Mouse (Mus musculus) naive thymus-derived CD4-positive, alpha-beta T cell, adult 2 months (primary cell): ENCODE data around the gene Polr2j.
A peak's percentile ranks its signal among the peaks of the same experiment; 100 is the strongest.

Experiments
- DNase-seq: peaks from one replicate; pipeline ENCODE4 v3.0.0-alpha.2; 2011; ENCODE audit warnings: low read depth

The Polr2j gene

DNA sequence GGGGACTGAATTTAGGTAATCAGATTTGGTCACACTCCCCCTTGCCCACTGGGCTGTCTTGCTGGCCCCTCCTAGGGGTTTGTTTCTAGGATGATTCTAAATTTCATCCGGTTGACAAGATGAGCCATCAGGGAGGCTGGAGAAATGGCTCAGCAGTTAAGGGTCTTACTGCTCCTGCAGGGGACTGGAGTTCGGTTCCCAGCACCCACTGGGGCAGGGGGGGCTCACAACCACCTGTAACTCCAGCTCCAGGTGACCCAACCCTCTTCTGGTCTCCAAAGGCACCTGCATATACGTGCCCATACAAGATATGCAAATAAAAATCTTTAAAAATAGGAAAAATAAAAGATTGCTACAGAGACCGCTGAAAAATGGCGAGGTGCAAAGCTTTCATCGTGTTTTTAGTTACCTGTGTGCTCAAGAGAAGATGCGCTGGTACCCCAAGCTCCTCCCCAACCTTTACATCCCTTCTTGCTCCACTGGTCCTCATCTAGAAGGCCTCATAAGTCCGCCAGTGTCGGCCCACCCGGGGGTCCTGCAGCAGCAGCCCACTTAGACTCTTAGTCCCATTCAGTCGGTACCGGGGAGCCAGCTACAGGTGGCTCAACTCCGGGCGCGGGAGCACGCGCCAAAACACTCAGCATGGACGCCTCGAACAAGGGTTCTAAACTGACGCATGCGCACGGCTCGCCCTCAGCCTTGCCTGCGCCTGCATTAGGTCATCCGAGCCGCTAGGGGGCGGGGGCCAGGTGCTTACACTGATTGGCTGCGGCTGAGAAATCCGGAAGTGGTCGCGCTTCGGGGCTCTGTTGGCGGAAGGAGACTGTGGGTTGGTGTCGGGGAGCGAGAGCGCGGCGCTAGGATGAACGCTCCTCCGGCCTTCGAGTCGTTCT lies at the start of gene Polr2j:
Gene Polr2j, plus strand, starts transcription at position 741 of the 893 bp plus-strand sequence.
- DNase-seq, result peak; percentile 99

DNA sequence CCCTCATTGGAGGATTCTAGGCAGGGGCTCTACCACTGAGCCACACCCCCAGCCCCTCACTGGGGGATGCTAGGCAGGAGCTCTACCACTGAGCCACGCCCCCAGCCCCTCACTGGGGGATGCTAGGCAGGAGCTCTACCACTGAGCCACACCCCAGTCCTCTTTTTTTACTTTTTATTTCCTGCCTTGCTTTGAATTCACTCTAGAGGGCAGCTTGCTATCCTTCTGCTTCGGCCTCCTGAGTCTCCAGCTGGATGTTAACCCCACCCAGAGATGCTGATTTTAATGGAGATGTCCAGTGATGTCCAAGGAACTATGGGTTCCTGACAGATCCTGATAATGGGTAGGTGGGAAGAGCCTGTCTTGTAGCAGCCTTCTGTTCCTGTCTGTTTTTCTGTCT lies 47.0 kb upstream of the Polr2j start:
- DNase-seq, result no peak

DNA sequence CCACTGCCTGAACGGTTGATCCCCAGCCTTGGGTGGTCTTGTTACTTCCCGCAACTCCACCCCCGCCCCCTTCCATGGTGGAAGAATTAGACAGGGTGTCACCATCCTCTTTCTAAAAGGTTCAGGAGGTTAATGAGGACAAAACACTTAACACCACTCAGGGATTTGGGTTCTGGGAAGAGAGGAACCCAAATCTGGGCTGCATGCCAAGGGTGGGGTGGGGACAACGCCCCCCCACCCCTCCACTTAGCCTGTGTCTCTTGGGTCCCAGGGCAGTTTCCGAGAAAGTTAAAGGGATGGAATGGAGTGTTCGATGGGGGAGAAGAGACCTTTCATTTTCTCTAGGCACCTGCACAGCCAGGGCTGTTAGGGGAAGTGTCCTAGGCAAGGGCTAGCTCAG lies 43.4 kb upstream of the Polr2j start:
- no peak for DNase-seq

DNA sequence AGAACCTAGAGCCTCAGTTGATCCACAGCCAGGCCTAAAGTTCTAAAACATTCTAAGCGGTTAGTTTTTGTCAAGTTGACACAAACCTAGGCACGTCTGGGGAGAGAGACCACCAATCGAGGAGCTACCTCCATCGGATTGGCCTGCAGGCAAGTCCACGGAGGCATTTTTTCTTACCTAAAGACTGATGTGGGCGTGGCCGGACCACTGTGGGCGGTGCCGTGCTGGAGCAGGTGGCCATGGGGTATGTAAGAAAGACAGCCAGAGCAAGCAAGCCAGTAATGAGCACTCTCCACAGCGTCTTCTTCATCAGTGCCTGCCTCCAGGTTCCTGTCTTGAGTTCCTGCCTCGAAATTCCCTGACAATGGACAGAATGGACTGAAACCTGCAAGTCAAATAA lies 42.9 kb upstream of the Polr2j start:
- no peak for DNase-seq

DNA sequence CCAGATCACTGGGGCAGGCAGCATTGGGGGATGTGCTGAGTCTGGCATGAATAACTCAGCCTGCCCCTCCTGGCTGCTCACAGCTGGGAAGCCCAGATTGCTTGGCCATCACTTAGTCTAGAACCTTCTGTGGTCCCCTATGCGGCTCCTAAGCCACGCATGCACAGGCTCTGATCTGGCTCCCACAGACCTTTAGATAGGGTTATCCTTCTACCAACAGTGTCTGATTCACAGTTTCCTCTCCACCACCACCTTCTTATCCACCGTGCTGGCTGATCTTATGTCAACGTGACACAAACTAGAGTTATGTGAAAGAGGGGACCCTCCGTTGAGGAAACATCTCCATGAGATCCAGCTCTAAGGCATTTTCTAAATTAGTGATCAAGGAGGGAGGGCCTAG lies 41.4 kb upstream of the Polr2j start:
- DNase-seq, result no peak

DNA sequence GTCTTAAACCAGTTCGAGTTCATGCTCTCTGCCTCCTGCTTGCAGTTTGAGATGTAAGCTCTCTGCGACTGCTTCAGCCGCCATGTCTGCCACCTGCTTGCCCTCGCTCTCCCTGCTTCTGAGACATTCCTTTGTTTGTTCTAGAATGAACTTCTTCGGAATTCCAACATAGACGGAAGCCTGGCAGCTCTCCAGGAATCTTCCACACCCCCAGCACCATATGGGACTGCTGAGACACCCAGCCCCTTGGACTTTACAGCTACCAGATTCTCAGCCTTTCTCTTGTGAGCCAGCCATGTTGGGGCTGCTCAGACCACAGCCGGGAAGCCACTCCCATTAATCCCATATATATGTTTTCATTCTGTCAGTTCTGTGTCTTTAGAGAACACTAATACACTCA lies 40.1 kb upstream of the Polr2j start:
- DNase-seq, result no peak

DNA sequence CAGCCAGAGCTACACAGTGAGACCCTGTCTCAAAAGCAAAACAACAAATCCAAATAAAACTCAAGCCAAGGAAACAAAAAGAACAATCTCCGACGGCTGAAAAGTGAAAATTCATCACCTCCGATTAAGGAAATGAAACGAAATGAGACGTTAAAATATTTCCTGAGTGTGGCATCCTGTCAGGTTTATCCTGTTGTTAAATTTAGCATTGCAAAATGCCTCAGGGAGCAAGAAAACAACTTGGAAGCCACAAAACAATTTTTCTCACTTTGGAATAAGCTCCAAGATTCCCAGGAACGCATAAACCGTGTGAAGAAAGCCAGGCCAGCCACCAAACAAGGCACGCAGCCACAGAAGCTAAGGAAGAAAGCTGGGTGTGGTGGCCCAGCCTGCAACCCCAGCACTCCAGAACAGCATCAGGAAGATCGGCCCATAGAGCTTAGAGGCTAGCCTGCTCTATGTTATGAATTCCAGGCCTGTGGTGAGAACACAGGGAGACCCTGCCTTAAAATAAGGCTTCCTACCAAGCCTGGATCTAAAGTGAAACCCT lies 39.4 kb upstream of the Polr2j start:
- no peak for DNase-seq

DNA sequence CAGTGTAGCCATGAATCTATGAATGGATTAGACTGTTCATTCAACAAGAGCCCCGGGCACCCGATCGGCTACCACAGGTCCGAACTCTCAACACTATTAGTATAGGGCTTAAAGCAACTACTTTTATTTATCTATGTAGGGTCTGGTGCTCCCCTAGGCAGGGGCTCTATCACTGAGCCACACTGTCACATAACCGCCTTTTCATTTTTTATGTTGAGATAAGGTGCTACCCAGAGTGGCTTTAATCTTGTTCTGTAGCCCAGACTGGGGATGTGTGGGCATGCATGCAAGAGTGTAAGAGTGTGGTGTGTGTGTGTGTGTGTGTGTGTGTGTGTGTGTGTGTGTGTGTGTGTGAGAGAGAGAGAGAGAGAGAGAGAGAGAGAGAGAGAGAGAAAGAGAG lies 38.3 kb upstream of the Polr2j start:
- DNase-seq, result no peak

DNA sequence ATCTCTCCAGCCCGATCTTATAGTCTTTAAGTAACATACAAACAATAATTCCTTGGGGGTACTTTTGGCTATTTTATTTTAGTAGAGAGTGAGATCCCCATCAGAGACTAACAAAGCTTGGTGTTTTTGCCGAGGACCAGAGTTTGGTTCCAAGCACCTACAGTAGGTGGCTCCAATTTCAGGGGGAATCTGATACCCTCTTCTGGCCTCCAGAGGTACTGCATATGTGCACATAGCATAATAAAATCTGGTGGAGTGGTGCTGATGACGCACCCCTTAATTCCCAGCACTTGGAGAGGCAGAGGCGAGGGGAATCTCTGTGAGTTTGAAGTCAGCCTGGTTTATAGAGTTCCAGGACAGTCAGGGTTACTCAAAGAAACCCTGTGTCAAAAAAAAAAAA lies 34.1 kb upstream of the Polr2j start:
- peak; percentile 54 for DNase-seq

DNA sequence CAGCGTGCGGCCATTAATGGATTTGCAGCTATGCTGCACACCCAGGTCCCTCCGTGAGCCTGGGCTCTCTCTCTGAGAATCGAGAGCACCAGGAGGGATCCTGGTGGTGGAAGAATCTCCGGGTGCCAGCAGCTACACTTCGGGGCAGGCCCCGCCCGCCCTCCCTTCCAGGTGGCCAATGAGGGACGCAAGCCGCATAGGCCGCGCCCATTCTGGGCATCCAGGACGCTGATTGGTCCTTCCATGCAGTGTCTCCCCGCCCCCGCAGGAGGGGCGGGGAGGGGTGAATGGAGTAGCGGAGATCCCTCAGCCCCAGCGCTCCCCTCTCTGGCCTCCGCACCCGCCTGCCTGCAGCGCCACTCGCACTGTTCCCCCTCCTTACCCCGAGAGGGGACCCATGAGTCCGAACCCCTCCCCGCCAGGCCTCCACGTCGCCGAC lies 32.7 kb upstream of the Polr2j start, which contains the start of gene Rasa4:
Gene Rasa4, plus strand, starts transcription at position 248 of the 439 bp plus-strand sequence.
- peak; percentile 97 for DNase-seq

DNA sequence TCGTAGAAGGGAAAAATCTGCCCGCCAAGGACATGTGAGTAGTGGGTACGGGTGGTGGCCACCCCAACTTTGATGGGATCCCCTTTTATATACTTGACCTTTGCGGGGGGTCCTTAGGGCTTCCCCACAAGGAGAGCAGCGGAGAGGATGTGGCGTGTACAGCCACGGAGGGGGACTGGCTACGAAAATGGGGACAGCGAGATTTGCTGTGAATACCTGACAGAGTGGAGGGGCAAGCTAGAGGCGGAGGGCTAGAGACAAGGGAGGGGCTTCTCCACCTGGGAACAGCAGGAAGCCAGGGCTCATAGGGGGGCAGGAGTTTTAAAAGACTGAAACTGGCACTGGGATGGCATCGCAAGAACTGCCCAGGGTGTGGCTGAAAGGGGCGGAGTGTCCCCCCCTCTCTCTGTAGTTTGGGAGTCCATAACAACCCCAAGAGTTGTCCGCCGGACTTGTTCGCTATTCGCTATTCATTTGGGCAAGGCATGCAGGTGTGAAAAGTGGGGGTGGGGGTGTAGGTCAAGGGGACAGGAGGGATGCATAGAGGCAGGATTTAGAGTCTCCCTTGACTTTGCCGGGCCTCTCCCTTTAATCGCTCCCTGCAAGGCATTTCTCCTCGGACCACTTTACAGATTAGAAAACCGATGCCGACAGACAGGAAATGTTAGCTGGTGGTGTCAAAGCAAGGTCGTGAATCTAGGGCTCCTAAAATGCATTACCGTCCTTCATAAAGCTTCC lies 32.1 kb upstream of the Polr2j start:
- no peak for DNase-seq

DNA sequence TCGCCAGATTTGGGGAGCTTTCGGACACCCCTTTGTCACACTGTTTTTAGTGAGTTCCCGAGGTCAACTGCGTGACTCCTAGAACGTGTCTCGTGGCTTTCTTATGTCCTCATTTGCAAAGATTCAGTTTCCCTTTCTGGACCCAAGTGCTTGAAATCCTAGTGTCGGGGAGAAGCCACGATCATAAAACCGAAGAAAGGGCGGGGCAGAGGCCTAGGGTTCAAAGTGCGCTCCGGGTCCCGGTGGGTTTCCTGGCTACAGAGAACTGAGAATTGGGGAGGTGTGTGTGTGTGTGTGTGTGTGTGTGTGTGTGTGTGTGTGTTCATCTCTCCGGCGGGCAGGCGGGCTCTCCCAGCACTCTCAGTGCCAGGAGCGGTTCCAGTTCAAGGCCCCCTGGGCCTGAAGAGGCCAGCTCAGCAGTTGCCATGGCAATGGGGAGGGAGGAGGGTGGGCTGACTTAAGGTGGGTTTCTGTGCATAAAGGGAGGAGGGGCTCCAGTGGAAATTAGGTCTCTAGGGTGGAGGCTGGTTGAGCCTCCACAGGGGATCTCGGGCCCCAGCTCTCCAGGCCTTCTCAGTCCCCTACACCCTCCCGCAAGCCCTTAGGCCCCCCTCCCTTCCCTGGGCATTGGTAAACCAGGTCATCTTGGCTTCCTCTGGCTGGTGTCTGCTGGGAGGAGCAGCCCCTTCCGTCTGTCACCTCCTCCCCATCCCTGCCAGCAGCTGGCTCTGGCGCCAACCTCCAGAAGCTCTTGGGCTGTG lies 31.4 kb upstream of the Polr2j start:
- peak; percentile 67 for DNase-seq

DNA sequence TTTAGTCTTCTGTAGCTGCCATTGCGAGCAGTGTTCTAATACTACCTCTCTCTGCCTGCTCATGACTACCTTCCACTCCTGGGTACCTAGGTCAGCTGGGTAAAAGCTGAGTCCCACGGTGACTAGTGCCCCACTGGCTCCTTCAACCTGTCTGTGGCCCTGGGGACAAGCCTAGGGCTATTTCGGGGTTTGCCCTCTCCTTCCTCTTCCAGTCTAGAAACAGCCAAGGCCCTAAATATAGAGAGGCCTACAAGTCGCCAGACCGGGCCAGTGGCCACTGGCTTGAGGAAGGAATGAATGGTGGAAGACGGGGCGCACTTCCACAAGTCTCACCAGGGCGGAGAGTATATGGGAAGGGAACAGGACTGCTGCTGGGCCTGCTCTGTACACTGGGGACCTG lies 30.1 kb upstream of the Polr2j start:
- no peak for DNase-seq

DNA sequence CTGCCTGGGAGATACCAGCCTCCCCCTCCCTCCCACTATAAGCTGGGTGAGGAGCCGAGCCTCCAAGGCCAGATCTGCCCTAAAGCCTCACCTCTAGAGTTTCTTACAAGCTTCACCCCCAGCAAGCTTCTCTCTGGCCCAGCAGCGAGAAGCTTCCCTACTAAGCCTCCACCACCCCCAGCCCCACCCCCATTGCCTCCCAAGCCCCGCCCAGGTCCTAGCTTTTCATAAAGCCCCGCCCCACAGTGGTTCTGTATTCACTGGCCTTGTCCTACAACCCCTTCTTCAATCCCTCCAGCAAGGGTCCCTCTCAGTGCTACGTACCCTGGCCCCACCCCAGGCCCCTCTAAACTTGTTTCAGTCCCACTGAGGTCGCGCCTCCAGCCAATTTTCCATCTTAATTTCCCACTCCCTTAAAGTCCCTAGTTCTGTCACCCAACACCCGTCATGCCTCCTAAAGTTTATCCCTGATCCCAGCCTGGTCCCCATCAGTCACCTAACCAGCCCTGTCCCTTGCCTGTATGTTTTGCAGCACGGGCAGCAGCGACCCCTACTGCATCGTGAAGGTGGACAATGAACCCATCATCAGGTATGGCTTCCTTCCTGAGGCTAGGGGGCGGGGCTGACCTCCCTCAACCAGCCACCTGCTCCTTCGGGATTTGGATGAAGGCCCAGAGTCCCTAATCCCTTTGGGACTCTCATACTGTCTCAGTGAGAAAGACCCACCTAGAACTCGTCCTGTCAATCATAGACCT lies 27.4 kb upstream of the Polr2j start:
- no peak for DNase-seq

DNA sequence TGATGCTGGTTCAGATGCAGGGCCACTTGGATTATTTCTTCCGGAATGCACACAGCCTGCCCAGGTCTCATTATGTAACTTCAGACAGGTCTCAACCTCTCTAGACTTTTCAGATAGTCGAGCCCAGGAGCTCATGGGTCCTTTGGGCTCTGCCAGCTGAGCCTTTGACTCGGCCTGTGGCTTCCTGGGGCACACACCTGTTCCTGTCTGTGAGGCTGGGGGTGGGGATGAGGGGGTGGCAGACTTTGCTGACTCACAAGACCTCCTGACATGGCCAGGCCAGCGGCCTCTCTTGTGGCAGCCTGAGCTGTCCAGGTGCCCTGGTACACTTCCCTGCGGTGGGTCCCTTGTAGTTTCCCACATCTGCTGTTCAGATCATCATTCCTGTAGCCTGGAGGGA lies 24.5 kb upstream of the Polr2j start:
- DNase-seq, result no peak

DNA sequence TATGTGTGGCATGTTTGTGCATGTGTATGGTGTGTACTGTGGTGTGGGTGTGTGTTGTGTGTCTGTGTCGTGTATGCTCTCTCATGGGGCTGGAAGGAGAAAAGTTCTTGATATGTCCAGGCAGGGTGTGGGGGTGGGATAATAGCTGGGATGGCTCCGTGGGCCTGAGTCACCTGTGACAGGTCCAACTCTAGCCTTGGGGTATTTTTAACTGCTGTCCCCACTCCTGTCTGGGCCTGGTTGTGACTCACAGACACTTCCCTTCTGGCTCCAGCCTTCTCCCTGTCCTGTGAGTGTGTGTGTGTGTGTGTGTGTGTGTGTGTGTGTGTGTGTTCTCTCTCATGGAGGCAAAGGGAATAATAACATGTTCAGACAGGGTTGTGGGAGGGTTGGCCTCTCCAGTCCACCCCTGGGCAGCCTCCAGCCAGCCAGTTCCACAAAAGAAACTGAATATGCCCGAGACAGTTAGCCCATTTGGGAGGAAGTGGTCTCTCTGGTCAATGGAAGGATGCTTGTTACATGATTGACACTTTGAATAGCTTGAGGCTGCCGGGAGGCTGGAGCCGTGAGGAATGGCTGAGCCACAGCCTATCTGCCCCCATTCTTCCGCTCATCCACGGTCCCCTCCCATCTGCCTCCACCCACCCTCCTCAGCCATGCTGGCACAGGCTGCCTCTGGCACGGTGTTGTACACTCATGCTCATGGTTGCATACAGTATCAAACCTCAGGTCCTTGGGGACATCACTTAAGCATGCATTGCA lies 22.0 kb upstream of the Polr2j start:
- DNase-seq, result no peak

DNA sequence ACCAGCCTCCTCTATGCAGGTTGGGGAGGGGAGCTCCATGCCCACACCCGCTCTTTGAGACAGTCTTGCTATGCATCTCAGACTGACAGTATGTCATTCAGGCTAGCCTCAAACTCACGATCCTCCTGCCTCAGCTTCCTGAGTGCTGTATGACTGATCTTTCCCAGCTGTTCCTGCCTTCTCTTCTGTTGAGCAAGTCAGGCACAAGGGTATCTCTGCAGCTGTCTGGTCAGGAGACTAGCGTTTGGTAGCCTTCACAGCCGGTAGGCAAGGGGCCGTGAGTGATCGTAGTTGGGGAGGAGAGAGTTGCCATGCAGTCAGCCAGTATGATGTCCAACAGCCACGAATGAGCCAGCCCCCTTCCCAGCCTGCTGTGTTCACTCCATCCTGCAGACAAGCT lies 21.3 kb upstream of the Polr2j start:
- DNase-seq, result no peak

DNA sequence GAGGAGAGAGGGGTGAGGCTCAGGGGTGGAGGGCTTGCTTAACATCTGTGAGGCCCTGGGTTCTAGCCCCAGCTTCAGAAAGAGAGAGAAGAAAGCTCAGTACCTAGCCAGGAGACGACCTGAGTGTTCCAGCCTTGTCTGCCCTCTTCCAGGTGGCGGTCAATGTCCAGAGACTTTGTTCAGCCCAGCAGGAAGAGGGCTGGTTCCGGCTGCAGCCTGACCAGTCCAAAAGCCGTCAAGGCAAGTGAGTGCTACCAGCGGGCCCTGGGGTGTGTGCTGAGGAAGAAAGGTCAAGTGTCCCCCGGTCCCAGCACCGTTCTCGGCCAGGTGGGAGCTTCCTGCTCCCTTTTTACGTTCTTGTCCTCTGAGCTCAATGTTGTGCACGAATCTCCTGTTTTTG lies 17.9 kb upstream of the Polr2j start:
- DNase-seq, result no peak

DNA sequence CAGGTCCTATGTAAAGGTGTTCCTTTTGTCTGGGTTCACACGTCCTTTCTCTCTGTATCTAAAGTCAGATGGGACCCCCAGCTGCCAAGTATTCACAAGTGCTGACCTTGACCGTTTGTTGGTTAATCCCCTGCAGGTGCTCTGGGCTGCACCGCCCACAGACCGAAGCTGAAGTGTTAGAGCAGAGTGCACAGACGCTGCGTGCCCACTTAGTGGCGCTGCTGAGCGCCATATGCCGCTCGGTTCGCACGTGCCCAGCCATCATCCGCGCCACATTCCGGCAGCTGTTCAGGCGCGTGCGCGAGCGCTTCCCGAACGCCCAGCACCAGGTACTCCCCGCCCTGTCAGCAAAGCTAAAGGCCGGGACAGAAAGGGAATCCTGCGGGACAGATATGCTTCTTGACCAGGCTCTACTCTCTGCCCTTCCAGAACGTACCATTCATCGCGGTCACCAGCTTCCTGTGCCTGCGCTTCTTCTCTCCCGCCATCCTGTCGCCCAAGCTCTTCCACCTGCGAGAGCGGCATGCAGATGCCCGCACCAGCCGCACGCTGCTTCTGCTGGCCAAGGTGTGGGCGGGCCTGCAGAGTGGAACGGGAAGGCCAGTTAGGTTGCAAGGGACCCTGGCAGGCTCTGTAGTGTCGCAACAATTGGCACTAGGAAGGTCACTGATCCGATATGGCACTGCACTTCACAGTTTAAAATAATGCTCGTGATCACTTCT lies 14.2 kb upstream of the Polr2j start:
- peak; percentile 88 for DNase-seq

DNA sequence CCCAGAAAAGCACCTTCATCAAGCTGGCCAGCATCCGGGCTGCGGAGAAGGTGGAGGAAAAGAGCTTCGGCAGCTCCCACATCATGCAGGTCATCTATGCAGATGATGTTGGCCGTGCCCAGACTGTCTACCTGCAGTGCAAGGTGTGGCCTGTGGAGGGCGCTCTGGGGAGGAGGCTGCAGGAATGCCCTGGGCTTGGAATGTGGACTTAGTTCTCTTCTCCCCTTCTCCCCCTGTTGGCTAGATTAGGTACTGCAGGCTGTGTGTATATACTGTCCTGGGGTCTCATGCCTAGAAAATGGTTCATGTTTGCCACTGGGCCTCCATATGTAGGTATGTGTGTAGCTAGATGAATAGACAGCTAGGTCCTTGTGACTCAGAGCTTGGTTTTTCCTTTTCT lies 11.9 kb upstream of the Polr2j start:
- DNase-seq, result peak; percentile 65
